Mouse (Mus musculus) right cerebral cortex, postnatal 10 days (tissue): ENCODE results near the gene Clcn1.

Experiments used
- DNase-seq, 2 experiments: peaks; one replicate each; pipeline ENCODE4 v3.0.0; 2021; ENCODE audit warnings: low spot score in 2 of 2

Clcn1 gene

DNA sequence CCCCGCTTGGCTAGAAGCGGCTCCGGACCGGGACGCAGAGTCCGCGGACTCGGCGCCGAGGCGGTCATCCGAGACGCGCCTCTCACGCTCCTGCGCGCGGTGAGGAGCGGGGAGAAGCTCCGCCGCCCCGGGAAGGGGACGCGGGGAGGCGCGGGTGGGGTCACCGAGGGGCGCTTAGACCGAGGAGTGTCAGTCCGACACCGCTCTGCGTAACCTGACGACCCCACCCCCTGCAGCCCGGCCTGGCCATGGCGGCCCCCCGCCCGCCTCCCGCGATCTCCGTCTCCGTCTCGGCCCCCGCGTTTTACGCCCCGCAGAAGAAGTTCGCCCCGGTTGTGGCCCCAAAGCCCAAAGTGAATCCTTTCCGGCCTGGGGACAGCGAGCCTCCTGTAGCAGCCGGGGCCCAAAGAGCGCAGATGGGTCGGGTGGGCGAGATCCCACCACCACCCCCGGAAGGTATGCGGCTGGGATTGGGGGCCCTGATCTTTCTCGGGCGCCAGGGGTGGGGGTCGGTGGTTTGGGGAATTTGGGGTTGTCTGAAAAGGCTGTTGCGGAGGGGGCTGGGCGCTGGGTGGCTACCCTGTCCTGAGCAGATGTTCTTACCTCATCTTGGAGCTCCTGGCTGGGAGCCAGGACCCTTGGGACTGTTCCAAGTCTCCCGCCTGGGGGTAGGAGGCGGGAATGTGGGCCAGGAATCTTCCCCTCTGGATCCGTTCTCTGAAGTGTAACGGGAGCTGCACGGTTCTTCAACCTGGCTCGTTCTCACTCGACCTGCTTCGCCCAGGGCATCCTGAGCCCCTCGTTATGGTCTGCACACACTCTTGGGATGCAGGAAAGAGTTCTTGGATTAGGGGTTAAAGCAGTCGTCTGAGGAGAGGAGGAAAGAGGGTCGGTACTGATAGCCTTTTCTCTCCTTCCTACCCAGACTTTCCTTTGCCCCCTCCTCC lies 63.8 kb downstream of the Clcn1 start:
- DNase-seq: peak; percentile 79

DNA sequence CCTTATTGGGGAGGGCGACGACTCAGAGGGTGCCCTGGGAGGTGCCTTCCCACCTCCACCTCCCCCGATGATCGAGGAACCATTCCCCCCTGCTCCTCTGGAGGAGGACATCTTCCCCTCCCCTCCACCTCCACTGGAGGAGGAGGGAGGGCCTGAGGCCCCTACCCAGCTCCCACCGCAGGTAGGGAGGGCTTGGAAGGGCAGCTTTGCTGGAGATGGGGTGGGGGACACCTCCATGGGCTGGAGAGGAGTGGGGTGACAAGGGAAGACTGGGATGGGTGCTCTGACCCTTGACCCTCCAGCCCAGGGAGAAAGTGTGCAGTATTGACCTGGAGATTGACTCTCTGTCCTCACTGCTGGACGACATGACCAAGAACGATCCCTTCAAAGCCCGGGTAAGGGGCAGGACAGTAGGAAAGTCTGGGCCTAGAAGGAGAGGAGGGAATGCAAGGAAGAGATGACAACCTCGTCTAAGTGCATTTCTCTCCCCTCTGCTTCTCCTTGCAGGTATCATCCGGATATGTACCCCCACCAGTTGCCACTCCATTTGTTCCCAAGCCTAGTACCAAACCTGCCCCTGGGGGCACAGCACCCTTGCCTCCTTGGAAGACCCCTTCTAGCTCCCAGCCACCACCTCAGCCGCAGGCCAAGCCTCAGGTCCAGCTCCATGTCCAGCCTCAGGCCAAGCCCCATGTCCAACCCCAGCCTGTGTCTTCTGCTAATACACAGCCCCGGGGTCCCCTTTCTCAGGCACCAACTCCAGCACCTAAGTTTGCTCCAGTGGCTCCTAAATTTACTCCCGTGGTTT lies 64.7 kb downstream of the Clcn1 start:
- DNase-seq: no peak

GRCm38 (mm10) chr6:42351776-42352485 lies 65.4 kb downstream of the Clcn1 start:
- no peak for DNase-seq

DNA sequence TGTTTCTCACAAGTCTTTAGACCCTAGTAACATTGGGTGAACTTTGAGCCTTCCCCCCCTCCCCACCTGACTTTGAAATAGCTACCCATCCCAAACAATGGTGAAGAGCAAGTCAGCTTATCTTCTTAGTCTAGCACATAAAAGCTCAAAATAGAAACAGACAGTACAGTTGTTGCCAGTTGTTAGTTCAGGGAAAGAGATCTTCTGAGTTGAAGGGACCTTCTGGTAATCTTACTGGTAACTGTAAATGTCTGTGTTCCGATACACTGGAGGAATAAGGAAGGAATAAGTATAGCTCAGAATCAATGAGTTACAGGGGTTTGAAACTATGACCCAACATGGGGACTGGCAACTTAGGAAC lies 66.0 kb downstream of the Clcn1 start:
- DNase-seq: no peak

DNA sequence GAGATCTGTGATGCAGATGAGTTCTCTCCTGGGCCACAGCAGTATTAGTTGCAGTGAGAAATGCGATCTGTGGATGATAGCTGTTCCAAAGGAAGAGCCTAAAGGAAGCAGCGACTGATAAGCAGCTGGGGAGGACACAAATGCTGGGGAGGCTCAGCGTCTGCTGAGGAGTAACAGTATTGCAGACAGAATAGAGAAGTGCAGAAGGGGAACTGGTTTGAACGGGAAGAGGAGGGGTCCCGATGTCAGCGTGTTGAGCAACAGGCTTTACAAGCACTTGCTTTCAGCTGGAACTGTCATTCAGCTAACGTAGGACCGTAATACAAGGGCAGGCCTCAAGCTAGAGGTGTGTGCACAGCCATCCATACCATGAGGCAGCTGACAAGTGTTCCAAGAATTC lies 66.7 kb downstream of the Clcn1 start:
- DNase-seq: no peak

- peak in 1 of 2 experiments; percentile 46 for DNase-seq
These were observed 67.9 kb downstream of the Clcn1 start for GRCm38 (mm10) chr6:42354076-42355019.

DNA sequence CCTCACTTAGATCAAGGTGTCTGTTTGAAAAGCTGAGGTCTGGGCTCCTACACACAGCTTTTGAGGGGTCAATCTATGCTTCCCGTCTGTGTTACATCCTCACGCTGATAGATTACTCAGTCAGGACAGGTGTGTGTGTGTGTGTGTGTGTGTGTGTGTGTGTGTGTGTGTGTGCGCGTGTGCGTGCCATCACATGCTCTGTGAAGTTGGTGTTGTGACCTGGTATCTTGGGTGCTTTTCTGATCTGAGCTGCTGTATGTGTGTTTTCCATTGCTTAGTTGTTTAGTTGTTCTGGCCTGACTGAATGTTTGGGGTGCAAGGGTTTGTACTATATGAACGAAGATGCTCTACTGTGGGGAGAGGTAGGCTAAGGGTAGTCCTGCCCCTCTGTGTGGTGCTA lies 68.9 kb downstream of the Clcn1 start:
- no peak for DNase-seq

GRCm38 (mm10) chr6:42355794-42356600 lies 69.5 kb downstream of the Clcn1 start:
- DNase-seq: no peak

DNA sequence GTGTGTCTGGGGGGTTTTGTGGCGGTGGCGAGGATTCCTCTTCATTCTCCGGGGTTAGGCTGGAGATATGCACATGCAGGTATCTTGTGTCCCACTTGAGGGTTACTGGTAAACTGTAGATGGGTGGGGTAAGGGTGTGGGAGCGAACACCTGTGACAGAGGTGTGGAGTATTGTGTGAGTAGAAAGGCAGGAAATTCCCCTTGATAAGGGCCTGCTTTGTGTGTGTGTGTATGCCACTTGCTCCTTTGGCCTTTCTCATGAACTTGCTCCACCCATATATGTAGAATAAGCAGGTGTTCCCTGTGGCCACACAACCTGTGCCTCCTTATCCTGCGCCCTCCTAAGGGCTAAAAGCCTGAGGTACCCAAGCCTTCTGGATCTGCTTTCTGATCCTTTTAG lies 70.4 kb downstream of the Clcn1 start:
- DNase-seq: no peak

GRCm38 (mm10) chr6:42357901-42358300 lies 71.4 kb downstream of the Clcn1 start:
- DNase-seq: no peak

GRCm38 (mm10) chr6:42358901-42359300 lies 72.4 kb downstream of the Clcn1 start:
- DNase-seq: no peak

GRCm38 (mm10) chr6:42359364-42360147 lies 73.1 kb downstream of the Clcn1 start:
- DNase-seq: no peak

DNA sequence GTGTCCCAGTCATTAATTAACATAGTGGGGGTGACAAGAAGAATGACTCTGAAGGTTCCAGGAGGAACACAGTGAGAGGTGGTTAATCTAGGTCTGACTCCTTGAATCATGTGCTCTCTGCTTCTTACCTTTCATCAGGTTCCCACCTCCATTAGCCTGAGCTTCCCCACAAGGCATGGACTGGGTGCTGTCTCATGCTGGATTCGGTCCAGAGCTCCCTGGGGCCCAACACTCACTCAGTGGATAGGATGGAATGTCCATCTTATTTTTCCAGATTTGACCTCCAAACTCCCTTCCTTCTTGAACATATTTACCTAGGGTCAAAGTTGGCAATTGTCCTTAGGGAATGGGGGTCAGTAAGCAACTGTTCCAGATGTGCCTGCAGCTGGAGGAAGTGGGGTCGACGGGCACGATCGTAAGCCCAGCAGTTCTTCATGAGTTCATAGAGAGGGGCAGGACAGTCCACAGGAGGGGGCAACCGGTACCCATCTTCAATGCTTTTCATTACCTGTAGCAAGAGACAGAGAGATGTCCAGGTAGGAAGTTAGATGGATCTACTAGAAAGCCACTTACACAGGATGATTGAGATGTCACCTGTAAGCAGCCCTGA lies 73.9 kb downstream of the Clcn1 start:
- no peak for DNase-seq

DNA sequence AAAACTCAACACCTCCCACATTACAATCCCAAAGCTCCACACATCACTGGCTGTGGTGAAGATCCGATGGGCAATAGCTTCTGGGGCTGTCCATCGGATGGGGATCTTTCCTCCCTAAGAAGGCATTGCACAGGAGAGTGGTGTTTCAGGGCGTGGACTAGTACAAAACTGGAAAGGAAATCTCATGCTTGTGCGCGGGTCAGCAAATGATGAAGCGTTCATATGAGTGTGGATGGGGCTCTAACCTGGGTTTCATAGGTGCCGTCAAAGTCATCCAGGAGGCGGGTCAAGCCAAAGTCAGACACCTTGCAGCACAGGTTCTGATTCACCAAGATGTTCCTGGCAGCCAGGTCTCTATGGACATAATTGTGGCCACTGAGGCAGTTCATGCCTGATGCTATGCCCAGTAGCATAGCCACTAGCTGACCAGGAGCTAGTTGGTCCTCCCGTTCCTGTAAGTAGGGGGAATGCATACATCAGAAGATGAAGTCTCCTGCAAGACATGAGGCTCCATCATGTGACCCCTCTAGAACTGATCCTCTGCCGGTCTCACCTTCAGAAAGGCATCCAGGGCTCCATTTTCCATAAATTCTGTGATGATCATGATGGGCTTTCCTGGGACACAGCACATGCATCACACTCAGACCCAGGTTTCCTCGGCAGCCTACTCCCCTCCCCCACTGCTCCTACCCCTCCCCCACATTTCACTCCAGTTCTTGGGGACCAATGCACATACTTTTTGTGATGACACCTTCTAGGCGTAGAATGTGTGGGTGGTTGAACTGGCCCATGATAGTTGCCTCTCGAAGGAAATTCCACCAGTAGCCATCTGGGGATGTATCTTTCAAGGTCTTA lies 74.8 kb downstream of the Clcn1 start:
- DNase-seq: no peak

DNA sequence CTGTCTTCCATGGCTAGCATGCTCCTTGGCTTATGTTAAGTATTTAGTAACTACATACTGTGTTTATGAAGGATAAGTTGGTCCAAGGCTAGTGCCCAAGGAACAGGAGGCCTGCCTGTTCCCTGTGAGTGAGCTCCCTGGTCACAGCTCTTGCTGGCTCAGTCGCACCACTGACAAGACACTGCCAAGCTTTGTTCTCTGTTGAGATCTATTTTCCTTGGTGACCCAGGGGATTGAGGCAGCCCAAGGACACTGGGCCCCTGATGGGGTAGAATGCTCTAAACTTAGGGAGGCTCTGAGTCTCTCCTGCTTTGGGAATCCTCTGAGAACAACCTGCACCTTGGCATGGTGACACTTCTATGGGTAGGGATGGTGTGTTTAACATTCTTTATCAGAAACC lies 75.6 kb downstream of the Clcn1 start:
- DNase-seq: no peak

GRCm38 (mm10) chr6:42362497-42362896 lies 76.0 kb downstream of the Clcn1 start:
- DNase-seq: no peak

GRCm38 (mm10) chr6:42362974-42363373 lies 76.5 kb downstream of the Clcn1 start:
- no peak for DNase-seq

DNA sequence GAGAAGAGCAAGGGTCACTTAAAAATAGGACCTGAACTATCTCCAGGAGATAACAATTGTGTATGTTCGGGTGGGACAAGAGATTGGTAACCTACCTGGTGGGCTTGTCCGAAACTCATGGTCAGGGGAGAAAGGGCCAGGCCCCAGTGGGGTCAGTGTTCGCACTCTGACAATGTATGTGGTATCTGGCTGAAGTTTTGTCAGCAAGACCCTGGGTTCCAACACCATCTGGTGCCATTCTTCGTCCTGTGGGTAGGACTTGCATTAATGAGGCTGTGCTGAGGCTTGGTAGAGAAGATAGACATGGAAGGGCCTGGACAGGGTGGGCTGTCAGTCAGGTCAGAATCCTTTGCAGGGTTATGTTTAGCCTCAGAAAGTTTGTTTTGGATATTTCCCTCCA lies 77.6 kb downstream of the Clcn1 start:
- DNase-seq: no peak
